Mouse (Mus musculus): Measurements from ENCODE around the gene Atrnl1. TPM values are rescaled to one million over a fixed set of nuclear protein-coding genes. Genes with fewer than 3 reads are reported as not detected.
"Not testable (repeated sequence)": the region's sequence is repeated elsewhere in the genome, so short reads cannot be mapped to it uniquely, and the experiment has no call there.

Atrnl1 gene
- polyA plus RNA-seq, 1 experiment from 2014 or later = 2.6 TPM

DNA sequence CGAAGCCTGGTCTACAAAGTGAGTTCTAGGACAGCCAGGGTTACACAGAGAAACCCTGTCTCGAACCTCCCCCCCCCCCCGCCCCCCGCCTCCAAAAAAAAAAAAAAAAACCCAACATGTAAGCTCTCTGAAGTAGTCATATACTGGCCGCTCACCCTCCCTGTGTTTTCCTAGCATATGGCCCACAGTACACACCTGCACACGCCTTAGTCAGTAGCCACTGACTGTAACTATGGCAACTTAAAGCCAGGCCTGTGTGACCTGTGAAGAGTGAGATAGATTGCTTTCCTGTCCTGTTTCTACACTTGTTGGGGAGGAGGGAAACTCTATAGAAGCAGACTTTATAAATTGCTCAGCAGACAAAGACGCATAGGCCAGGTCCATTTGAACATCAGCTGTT is 239.1 kb downstream of the Atrnl1 start:
- WGBS = 93% methylated on average over 4 of the region's 7 CpGs
- Histone ChIP-seq H3K4me3 (ENCODE audit: low read length) (no peak overlapping the region), H3K36me3 (ENCODE audit: control insufficient read depth, insufficient read depth) (0 out of 2 replicates have a peak, but pooled peaks cover 4% of the 10 kb centered on the region), H3K4me1 (ENCODE audit: control insufficient read depth, insufficient read depth, low read length) (no peaks in the 10 kb centered on the region), H3K9me3 (replicated peaks; ENCODE audit: control insufficient read depth, low read length) (peaks cover 5% of the 10 kb centered on the region), H3K27me3 (ENCODE audit: control insufficient read depth, insufficient read depth, low read length) (no peaks in the 10 kb centered on the region), H3K9ac (ENCODE audit: low read length) (no peak overlapping the region), H3K4me2 (ENCODE audit: low read depth, low read length) (no peak overlapping the region), H3K27ac (ENCODE audit: low read length) (no peak overlapping the region)
- no peak for ATAC-seq (replicated peaks; ENCODE audit: extremely low read depth, insufficient read depth, low FRiP score)

DNA sequence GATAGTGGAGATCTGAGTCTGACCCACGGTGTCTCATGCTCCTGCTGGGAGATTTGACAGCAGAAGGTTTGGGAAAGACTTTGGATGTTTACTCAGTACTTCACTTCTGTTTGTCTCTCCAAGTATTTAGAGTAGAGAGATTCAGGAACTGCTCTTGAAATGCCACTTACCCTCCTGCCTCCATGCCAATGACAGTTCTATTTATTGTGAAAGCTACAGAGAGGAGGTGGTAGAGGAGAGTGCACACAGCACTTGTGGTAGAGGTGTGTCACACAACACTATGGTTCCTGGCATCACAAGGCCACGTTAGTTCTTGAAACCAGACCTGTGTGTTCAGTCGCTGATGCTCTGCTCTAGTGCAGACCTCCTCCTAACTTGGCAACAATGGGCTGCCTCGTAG is 257.5 kb downstream of the Atrnl1 start:
- 80% methylated on average over 4 of the region's 4 CpGs for WGBS

DNA sequence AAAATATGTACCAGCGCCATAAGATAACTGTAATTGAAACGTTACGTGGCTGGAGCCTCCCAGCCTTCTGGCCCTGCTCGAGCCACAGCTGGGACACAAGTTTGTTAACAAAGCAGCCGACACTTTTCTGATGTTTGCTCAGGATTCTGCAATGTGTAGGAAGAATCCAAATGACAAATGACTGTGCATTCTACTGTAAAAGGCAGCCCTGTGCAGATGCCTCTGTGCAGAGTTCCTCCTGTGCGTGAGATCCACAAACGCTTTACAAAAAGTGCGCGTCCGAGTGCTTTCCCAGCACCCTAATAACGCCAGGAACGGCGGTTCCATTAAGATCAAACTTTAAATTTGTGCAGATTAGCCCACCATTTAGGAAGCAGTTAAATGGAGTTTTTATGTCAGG is 260.0 kb downstream of the Atrnl1 start:
- no peak for ATAC-seq (replicated peaks; ENCODE audit: extremely low read depth, insufficient read depth, low FRiP score)
- H3K27ac ChIP-seq (ENCODE audit: low read length) = no peak overlapping the region
- no peaks in the 10 kb centered on the region for H3K4me1 ChIP-seq (ENCODE audit: control insufficient read depth, insufficient read depth, low read length)
- no peak overlapping the region for H3K9ac ChIP-seq (ENCODE audit: low read length)
- H3K9me3 ChIP-seq (replicated peaks; ENCODE audit: control insufficient read depth, low read length) = 0 out of 2 replicates have a peak, but pooled peaks cover 4% of the 10 kb centered on the region
- no peak overlapping the region for H3K4me2 ChIP-seq (ENCODE audit: low read depth, low read length)
- H3K36me3 ChIP-seq (ENCODE audit: control insufficient read depth, insufficient read depth) = no peaks in the 10 kb centered on the region
- H3K27me3 ChIP-seq (ENCODE audit: control insufficient read depth, insufficient read depth, low read length) = no peaks in the 10 kb centered on the region
- 72% methylated on average over 13 of the region's 13 CpGs for WGBS
- H3K4me3 ChIP-seq (ENCODE audit: low read length) = no peak overlapping the region

More for the DNA sequence above, 257.5 kb downstream of the Atrnl1 start:
- no peak overlapping the region for H3K4me2 ChIP-seq (ENCODE audit: low read depth, low read length)
- no peaks in the 10 kb centered on the region for H3K27me3 ChIP-seq (ENCODE audit: control insufficient read depth, insufficient read depth, low read length)
- no peak overlapping the region for H3K27ac ChIP-seq (ENCODE audit: low read length)
- H3K9ac ChIP-seq (ENCODE audit: low read length) = no peak overlapping the region
- no peaks in the 10 kb centered on the region for H3K36me3 ChIP-seq (ENCODE audit: control insufficient read depth, insufficient read depth)
- H3K9me3 ChIP-seq (replicated peaks; ENCODE audit: control insufficient read depth, low read length) = 0 out of 2 replicates have a peak, but pooled peaks cover 4% of the 10 kb centered on the region
- H3K4me1 ChIP-seq (ENCODE audit: control insufficient read depth, insufficient read depth, low read length) = no peaks in the 10 kb centered on the region
- ATAC-seq (replicated peaks; ENCODE audit: extremely low read depth, insufficient read depth, low FRiP score) = no peak
- no peak overlapping the region for H3K4me3 ChIP-seq (ENCODE audit: low read length)

DNA sequence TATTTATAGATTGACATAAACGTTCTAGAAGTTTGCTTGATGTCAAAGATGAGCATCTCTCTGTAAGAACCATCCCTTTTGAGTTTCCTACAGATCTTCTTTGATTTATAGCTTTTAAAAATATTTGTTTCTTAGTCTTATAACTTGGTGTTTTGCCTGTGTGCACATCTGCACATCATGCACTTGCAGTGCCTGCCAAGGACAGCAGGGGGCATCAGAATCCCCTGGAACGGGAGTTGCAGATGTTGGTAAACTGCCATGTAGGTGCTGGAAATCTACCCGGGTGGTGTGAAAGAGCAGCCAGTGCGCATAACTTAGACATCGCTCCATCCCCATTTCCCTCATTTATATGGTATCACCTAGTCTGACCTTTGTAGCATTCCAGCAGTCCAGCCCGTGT is 265.2 kb downstream of the Atrnl1 start:
- Histone ChIP-seq H3K27ac (ENCODE audit: low read length) (no peak overlapping the region), H3K27me3 (ENCODE audit: control insufficient read depth, insufficient read depth, low read length) (no peaks in the 10 kb centered on the region), H3K4me2 (ENCODE audit: low read depth, low read length) (no peak overlapping the region), H3K9me3 (replicated peaks; ENCODE audit: control insufficient read depth, low read length) (no peaks in the 10 kb centered on the region), H3K4me3 (ENCODE audit: low read length) (no peak overlapping the region), H3K4me1 (ENCODE audit: control insufficient read depth, insufficient read depth, low read length) (no peaks in the 10 kb centered on the region), H3K36me3 (ENCODE audit: control insufficient read depth, insufficient read depth) (no peaks in the 10 kb centered on the region), H3K9ac (ENCODE audit: low read length) (no peak overlapping the region)
- 91% methylated on average over 6 of the region's 6 CpGs for WGBS
- ATAC-seq (replicated peaks; ENCODE audit: extremely low read depth, insufficient read depth, low FRiP score) = no peak

DNA sequence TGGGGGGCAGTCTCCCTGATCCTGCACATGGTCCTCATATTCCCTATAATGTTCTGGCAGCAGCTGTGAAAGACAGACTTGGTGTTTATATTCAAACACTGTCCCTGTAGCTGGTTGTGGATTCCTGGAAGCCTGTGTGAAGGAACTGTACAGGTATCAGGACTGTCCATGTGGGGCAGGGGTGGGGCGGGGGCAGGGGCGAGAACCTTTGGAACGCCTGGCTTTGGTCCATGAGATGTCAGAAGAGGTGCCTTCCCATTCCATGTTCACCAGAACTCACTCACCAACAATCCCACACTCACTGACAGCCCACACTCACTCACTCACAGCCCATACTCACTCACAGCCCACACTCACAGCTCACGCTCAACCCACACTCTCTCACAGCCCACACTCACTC is 266.5 kb downstream of the Atrnl1 start:
- H3K9me3 ChIP-seq (replicated peaks; ENCODE audit: control insufficient read depth, low read length) = no peaks in the 10 kb centered on the region
- H3K27ac ChIP-seq (ENCODE audit: low read length) = no peak overlapping the region
- ATAC-seq (replicated peaks; ENCODE audit: extremely low read depth, insufficient read depth, low FRiP score) = no peak
- H3K9ac ChIP-seq (ENCODE audit: low read length) = no peak overlapping the region
- H3K36me3 ChIP-seq (ENCODE audit: control insufficient read depth, insufficient read depth) = no peaks in the 10 kb centered on the region
- WGBS = 93% methylated on average over 4 of the region's 4 CpGs
- no peaks in the 10 kb centered on the region for H3K4me1 ChIP-seq (ENCODE audit: control insufficient read depth, insufficient read depth, low read length)
- no peaks in the 10 kb centered on the region for H3K27me3 ChIP-seq (ENCODE audit: control insufficient read depth, insufficient read depth, low read length)
- H3K4me2 ChIP-seq (ENCODE audit: low read depth, low read length) = no peak overlapping the region
- no peak overlapping the region for H3K4me3 ChIP-seq (ENCODE audit: low read length)

DNA sequence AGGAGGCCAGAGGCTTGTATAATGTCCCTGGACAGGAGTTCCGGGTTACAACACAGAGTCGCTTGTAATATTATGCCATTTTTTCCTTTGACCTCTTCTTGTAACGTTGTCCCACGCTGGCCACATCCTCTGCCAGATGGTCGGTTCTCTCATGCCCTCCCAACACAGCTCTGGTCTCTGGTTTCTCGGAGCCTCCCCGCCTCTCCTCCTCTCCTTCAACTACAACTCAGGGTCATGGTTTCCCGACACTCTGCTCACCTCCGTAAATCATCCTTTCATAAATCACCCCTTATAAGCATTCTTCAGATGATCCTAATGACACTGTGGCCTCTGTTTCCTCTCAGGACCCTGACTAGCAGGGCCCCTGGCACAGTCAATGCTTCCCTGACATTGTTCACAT is 267.7 kb downstream of the Atrnl1 start:
- no peaks in the 10 kb centered on the region for H3K4me1 ChIP-seq (ENCODE audit: control insufficient read depth, insufficient read depth, low read length)
- ATAC-seq (replicated peaks; ENCODE audit: extremely low read depth, insufficient read depth, low FRiP score) = no peak
- 83% methylated on average over 9 of the region's 9 CpGs for WGBS
- no peak overlapping the region for H3K4me2 ChIP-seq (ENCODE audit: low read depth, low read length)
- H3K36me3 ChIP-seq (ENCODE audit: control insufficient read depth, insufficient read depth) = no peaks in the 10 kb centered on the region
- no peak overlapping the region for H3K27ac ChIP-seq (ENCODE audit: low read length)
- no peak overlapping the region for H3K4me3 ChIP-seq (ENCODE audit: low read length)
- H3K9me3 ChIP-seq (replicated peaks; ENCODE audit: control insufficient read depth, low read length) = no peaks in the 10 kb centered on the region
- no peaks in the 10 kb centered on the region for H3K27me3 ChIP-seq (ENCODE audit: control insufficient read depth, insufficient read depth, low read length)
- H3K9ac ChIP-seq (ENCODE audit: low read length) = no peak overlapping the region

DNA sequence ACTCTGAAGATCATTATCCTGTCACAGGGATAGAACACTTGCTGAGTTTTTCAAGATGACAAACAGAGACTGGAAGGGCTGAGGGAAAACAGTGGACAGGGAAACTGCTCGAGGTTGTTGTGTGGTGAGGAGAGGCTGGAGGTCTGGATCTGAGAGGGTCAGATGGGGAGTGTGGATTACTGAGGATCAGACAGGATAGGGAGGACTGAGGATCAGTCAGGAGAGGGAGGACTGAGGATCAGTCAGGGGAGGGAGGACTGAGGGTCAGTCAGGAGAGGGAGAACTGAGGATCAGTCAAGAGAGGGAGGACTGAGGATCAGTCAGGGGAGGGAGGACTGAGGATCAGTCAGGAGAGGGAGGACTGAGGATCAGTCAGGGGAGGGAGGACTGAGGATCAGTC is 269.0 kb downstream of the Atrnl1 start:
- not testable (repeated sequence) for H3K27me3 ChIP-seq (ENCODE audit: control insufficient read depth, insufficient read depth, low read length); ATAC-seq (replicated peaks; ENCODE audit: extremely low read depth, insufficient read depth, low FRiP score); H3K27ac ChIP-seq (ENCODE audit: low read length); H3K9ac ChIP-seq (ENCODE audit: low read length); H3K9me3 ChIP-seq (replicated peaks; ENCODE audit: control insufficient read depth, low read length); H3K36me3 ChIP-seq (ENCODE audit: control insufficient read depth, insufficient read depth); H3K4me2 ChIP-seq (ENCODE audit: low read depth, low read length); H3K4me3 ChIP-seq (ENCODE audit: low read length); H3K4me1 ChIP-seq (ENCODE audit: control insufficient read depth, insufficient read depth, low read length)
- WGBS = 82% methylated on average over 1 of the region's 1 CpGs

DNA sequence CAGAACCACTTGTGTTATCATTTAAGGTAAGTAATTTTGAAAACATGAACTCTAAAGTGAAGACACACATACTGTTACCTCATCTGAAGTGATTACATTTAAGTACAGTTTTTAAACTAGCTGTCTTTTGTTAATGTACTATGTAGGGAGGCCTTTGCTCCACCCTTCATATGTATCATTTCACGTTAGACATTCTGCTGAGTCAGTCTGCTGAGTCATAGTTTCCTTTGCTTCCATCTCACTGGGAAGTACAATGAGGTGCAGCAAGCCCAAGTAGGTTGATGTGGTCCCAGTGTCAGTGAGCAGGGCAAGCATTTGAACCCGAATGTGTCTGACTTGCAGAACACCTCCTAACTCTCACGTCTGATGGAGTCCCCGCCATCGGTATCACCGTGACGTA is 271.1 kb downstream of the Atrnl1 start:
- 82% methylated on average over 7 of the region's 7 CpGs for WGBS
- no peak overlapping the region for H3K9ac ChIP-seq (ENCODE audit: low read length)
- H3K27ac ChIP-seq (ENCODE audit: low read length) = no peak overlapping the region
- ATAC-seq (replicated peaks; ENCODE audit: extremely low read depth, insufficient read depth, low FRiP score) = no peak
- H3K4me2 ChIP-seq (ENCODE audit: low read depth, low read length) = no peak overlapping the region
- no peaks in the 10 kb centered on the region for H3K4me1 ChIP-seq (ENCODE audit: control insufficient read depth, insufficient read depth, low read length)
- H3K36me3 ChIP-seq (ENCODE audit: control insufficient read depth, insufficient read depth) = no peaks in the 10 kb centered on the region
- no peak overlapping the region for H3K4me3 ChIP-seq (ENCODE audit: low read length)
- no peaks in the 10 kb centered on the region for H3K9me3 ChIP-seq (replicated peaks; ENCODE audit: control insufficient read depth, low read length)
- H3K27me3 ChIP-seq (ENCODE audit: control insufficient read depth, insufficient read depth, low read length) = no peaks in the 10 kb centered on the region

DNA sequence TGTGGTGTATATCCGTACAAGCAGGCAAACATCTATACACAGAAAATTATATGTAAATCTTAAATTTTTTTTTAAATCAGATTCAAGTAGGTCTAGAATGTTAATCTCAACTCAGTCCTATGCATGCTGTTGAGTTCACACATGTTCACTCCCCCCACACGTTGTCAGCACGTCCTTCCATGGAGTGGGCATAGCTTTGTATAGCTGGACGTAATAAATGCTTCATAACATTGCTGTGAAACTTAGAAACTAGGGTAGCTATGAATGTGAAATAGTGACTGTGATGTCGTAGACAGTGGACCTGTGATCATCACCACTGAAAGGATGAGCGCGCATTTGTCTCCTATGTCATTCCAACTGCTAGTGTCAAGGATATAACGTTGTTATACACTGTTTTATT is 278.0 kb downstream of the Atrnl1 start:
- Histone ChIP-seq H3K4me1 (ENCODE audit: control insufficient read depth, insufficient read depth, low read length) (peaks cover 8% of the 10 kb centered on the region), H3K27me3 (ENCODE audit: control insufficient read depth, insufficient read depth, low read length) (no peaks in the 10 kb centered on the region), H3K4me2 (ENCODE audit: low read depth, low read length) (no peak overlapping the region), H3K27ac (ENCODE audit: low read length) (no peak overlapping the region), H3K36me3 (ENCODE audit: control insufficient read depth, insufficient read depth) (no peaks in the 10 kb centered on the region), H3K4me3 (ENCODE audit: low read length) (no peak overlapping the region), H3K9ac (ENCODE audit: low read length) (no peak overlapping the region), H3K9me3 (replicated peaks; ENCODE audit: control insufficient read depth, low read length) (no peaks in the 10 kb centered on the region)
- 88% methylated on average over 8 of the region's 8 CpGs for WGBS
- ATAC-seq (replicated peaks; ENCODE audit: extremely low read depth, insufficient read depth, low FRiP score) = no peak

DNA sequence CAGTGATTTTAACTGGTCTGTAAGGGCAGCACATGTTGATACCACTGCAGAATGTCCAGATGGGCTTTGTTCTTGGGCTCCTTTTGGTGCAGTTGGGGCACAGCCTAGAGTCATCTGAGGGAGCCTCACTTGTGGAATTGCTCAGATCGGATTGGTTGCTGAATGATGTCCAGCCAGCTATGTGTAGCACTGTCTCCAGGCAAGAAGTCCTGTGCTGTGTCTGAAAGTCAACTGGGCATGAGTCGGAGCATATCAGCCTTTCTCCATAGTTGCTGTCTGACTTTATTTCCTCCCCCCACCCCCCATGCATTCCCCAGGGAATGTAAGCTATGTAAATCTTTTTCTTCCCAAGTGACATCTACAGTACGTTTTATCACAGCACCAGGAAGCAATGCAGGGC is 278.9 kb downstream of the Atrnl1 start:
- peak overlapping the region; percentile 32; the same call in 1 of the 2 replicates for H3K4me2 ChIP-seq (ENCODE audit: low read depth, low read length)
- H3K4me1 ChIP-seq (ENCODE audit: control insufficient read depth, insufficient read depth, low read length) = peaks cover 8% of the 10 kb centered on the region
- no peak overlapping the region for H3K4me3 ChIP-seq (ENCODE audit: low read length)
- no peaks in the 10 kb centered on the region for H3K27me3 ChIP-seq (ENCODE audit: control insufficient read depth, insufficient read depth, low read length)
- peak; percentile 60 for ATAC-seq (replicated peaks; ENCODE audit: extremely low read depth, insufficient read depth, low FRiP score)
- H3K9ac ChIP-seq (ENCODE audit: low read length) = no peak overlapping the region
- no peaks in the 10 kb centered on the region for H3K36me3 ChIP-seq (ENCODE audit: control insufficient read depth, insufficient read depth)
- no peak overlapping the region for H3K27ac ChIP-seq (ENCODE audit: low read length)
- H3K9me3 ChIP-seq (replicated peaks; ENCODE audit: control insufficient read depth, low read length) = no peaks in the 10 kb centered on the region
- 24% methylated on average over 3 of the region's 3 CpGs for WGBS
